Mouse (Mus musculus): ENCODE data around the gene Pcdh17. TPM values are rescaled to one million over a fixed set of nuclear protein-coding genes. Genes with fewer than 3 reads are reported as not detected.

Pcdh17 gene
- total RNA-seq, 2 experiments from 2014 or later = 0.24 to 0.32 TPM

DNA sequence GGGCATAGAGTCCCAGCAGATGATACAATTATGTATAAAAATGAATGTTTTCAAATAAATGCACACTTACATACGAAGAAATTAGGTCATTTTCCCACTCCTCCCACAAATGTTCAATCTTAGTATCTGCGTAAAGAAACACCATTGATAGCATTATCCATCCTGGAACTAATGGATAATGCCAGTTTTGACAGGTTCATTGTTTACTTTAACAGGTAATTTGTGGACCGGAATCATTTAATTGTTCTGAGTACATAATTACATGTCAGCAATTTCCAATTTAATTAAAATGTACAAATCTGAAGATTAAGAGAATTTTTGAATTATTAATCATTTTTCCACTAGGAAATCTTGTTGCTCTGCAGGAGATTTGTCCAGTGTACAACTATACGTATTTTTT lies 33.5 kb downstream of the Pcdh17 start:
- no peak for DNase-seq (ENCODE audit: low spot score)

DNA sequence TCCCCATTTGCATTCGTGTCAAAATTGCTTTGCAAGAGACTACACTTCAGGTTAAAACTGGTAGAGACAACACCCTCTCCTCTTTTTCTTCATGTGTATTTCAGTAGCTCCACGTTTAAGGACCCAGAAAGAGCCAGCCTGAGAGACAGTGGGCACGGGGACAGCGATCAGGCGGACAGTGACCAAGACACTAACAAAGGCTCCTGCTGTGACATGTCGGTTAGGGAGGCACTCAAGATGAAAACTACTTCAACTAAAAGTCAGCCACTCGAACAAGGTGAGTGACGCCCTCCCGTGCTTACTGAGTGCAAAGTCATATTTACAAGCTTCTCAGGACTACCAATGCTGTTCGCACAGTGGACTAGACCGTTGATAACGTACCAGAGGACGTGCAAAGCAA lies 34.0 kb downstream of the Pcdh17 start:
- no peak for DNase-seq (ENCODE audit: low spot score)

DNA sequence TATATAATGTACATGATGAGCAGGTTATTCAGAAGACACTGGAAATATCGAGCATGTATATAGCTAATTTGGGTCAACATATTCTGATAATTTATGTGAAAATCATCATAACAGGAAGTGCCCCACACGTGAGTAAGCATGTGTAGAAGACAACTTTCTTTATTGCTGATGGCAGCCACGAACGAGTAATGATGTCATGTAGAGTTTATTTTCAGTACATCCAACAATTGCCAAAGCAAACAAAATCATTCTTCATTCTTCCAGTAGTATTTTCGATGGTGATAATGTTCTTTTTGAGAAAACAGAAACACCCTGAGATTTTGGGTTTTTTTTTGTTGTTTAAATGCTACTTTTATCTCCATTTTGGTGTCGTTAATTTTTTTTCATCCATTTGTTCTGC lies 37.2 kb downstream of the Pcdh17 start:
- DNase-seq (ENCODE audit: low spot score) = no peak

DNA sequence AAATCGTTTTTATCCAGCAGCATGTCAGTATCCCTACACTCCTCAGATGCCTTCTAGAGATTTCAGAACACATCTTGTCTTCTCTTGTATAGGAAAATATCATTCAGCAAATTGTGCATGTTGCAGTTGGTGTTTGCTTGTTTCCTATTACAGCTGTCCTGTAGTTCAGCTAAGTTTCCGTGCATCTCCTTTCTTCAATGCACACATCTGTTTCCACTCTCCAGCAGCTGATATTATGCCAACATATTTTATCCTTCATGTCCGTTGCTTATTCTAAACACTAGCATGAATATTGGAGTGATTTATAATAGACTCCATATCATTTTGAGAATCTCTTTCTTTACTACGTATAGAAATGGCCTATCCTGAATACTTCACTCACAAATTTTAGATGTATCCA lies 41.0 kb downstream of the Pcdh17 start:
- DNase-seq (ENCODE audit: low spot score) = no peak

DNA sequence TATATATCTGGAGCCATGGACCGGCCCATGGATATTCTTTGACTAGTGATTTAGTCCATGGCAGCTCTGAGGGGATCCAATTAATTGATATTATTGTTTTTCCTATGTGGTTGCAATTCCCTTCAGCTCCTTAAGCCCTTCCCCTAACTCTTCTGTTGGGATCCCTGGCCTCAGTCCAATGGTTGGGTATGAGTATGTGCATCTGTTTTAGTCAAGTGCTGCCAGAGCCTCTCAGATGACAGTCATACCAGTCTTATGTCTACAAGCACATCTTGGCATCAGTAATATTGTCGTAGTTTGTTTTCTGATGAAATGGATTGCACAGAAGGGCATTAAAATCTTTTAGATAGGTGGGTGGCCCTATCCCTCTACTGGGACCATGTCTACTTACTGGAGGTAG lies 67.6 kb downstream of the Pcdh17 start:
- DNase-seq (ENCODE audit: low spot score) = no peak

DNA sequence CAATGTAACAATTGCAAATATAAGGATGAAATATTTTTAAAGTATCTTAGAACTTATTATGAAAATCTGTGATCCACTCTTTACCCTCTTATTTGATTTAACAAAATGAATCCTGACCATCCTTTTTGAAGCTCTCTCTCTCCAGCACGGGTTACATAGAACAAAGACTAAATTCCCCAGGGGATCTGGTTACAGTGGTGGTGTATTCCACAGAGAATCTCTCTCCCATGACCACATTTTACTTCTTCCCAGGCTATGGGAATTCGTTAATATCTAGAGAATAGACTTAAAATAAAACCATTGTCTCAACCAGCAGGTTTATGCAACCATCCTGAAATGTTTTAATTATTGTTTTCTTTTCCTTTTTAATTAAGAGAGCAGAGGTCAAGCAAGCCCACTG lies 89.0 kb downstream of the Pcdh17 start:
- DNase-seq (ENCODE audit: low spot score) = no peak

DNA sequence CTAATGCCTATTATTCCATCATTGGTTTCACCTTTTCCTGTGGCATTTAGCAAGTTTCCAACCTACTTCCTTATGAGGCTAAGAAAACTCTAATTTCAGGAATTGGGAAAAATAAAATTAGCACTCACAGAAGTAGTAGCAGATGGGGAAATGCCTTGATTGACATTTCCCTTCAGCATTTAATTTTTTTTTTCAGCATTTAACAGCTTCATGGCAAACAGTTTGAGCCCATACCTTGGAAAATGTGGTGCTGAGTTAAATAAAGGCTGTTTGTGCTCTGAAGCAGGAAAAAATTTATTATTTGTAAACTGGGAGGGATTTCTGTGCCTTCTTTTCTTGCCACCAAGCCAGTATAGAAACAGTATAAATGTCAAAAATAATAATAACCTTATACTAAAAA lies 91.9 kb downstream of the Pcdh17 start:
- no peak for DNase-seq (ENCODE audit: low spot score)

DNA sequence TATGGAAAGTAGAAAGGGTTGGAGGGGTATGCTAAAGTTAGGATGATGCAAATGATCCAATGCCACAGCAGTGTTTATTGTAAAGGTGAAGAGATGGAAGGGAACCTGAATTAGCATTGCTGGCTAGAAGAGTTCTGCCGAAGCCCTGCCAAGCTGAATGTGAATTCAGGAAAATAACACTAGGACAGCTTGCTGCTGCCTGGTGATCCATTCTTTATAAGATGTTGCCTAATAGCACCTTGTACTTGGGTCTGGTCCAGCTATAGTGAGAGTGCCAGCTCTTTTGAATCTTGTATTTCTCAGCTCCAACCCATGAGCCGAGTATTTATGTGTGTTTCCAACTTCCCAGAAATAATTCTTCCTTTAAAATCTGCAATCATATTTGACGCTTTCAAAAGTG lies 98.5 kb downstream of the Pcdh17 start:
- DNase-seq (ENCODE audit: low spot score) = no peak

DNA sequence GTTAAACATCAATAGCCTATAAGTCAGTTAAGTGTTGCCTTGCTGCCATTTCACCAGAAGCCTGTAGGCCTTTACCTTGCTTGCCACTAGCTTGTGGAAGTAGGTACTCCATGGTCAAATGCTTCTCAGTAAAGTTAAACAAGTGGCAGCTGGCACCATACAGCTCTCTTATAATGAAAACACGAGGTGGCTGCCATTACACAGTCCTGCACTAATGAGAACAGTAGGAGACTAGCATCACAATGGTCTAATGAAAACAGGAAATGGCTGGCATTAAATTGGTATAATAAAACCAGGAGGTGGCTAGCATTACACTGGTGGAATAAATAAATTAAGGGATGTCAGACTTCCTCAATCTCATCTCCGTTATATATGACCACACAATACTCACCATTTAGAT lies 102.6 kb downstream of the Pcdh17 start:
- DNase-seq (ENCODE audit: low spot score) = no peak

DNA sequence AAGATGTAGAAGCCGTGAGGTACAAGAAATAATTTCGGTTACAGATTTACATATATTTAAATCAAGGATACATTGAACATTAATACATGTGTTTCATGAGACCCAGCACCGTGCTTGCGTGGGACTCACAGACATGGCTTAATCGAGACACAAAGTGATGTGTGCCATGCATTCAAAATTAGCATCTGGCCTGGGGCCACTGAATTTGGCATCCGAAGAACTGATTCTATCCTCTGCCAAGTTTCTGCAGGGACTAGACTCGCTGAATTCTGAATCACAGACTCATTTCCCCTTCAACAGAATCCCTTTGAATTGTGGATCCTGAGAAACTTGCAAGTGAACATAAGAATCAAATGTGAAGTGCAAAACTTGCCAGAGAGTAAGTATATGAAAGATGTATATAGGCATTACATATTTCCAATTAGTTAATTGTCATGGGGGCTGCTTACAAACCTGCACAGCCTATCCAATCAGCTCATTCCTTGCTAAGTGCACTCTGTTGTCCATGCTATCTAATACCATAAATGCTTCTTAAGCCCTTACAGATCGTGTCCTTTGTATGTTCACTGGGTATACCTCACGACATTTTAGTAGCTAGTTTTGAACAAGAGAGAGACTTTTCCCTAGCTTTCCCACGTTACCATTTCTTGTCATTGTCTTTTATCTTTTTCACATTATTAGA lies 104.3 kb downstream of the Pcdh17 start:
- no peak for DNase-seq (ENCODE audit: low spot score)

DNA sequence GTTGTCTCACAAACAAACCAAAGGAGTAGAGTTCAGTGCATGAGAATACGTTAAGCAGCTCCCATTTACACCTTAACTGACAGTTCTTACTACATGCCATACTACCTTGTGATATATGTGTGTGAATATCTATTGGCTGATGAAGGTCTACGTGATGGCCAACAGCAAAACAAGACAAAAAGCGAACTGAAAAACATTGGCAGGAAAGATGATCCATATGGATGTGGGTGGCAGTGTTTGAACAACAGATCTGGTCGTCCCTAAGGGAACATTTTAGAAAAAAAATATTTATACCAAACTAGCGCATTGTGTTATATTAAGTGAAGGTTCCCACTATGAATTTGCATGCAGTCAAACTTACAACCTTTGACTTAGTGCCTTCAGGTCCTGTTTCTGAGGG lies 108.2 kb downstream of the Pcdh17 start:
- DNase-seq (ENCODE audit: low spot score) = no peak

DNA sequence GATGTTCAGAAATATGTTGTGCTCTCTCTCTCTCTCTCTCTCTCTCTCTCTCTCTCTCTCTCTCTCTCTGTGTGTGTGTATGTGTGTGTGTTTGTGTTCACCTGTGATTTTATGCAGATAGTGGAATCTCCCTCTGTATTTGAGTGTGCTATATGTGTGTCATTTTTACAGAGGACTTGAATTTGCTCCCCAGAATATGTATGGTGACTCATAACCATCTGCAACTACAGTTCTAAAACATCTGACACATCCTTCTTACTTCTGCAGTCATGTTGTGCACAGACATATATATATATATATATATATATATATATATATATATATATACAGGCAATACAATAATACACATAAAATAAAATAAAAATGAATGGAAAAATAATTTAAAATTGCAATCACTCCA lies 127.7 kb downstream of the Pcdh17 start:
- no peak for DNase-seq (ENCODE audit: low spot score)
